Mouse (Mus musculus): ENCODE data around the gene Ifi209.

GRCm38 (mm10) chr1:173633969-173634645 is 3.4 kb downstream of the Ifi209 start:
- no peak for TF ChIP-seq CTCF (IDR thresholded peaks at IDR 0.05; ENCODE audit: borderline replicate concordance, extremely low read depth, insufficient read depth, insufficient read length)
- no peak for TF ChIP-seq POLR2A (IDR thresholded peaks at IDR 0.05; ENCODE audit: borderline replicate concordance, extremely low read depth, insufficient read depth, insufficient read length, poor library complexity, severe bottlenecking)

Data from brain, embryonic 14.5 days (tissue).